Mouse (Mus musculus) kidney, adult 2 months (tissue): ENCODE measurements around the gene Zfc3h1. TPM values are rescaled to one million over a fixed set of nuclear protein-coding genes. Genes with fewer than 3 reads are reported as not detected.

ENCODE experiments used
- DNase-seq: peaks from one replicate; pipeline ENCODE4 v3.0.0; 2021
- H3K27ac ChIP-seq: fragments of 200-500 bp; 2 replicates; pipeline ENCODE4 v1.5.1; 2012; ENCODE audit warnings: low read depth, low read length, control low read depth, inconsistent platforms; ENCODE audit not compliant: insufficient read depth
- H3K27me3 ChIP-seq: fragments of 200-500 bp; replicated peaks from 2 replicates; pipeline ENCODE4 v1.6.1; 2012; ENCODE audit warnings: mild to moderate bottlenecking, moderate library complexity, low read length, inconsistent platforms; ENCODE audit not compliant: control insufficient read depth, insufficient read depth
- H3K36me3 ChIP-seq: fragments of 200-500 bp; 2 replicates; pipeline ENCODE4 v1.6.1; 2012; ENCODE audit warnings: mild to moderate bottlenecking, moderate library complexity, low read length, inconsistent platforms; ENCODE audit not compliant: control insufficient read depth, insufficient read depth
- H3K4me1 ChIP-seq: fragments of 200-500 bp; 2 replicates; pipeline ENCODE4 v1.6.1; 2011; ENCODE audit warnings: low read length; ENCODE audit not compliant: control insufficient read depth, insufficient read depth
- H3K4me3 ChIP-seq: fragments of 200-500 bp; 2 replicates; pipeline ENCODE4 v1.5.1; 2011; ENCODE audit warnings: mild to moderate bottlenecking, low read depth, low read length, control low read depth; ENCODE audit not compliant: insufficient read depth
- CTCF ChIP-seq: fragments of 200-500 bp; conservative IDR thresholded peaks from 2 replicates; pipeline ENCODE4 v1.5.1; 2011; ENCODE audit warnings: low read depth, mild to moderate bottlenecking, control low read depth, low read length, moderate library complexity, mixed read lengths; ENCODE audit not compliant: insufficient read depth, insufficient read length
- POLR2A ChIP-seq: fragments of 200-500 bp; IDR thresholded peaks from one replicate; pipeline ENCODE4 v1.6.1; 2011; ENCODE audit warnings: low read depth, low read length, control low read depth
- WGBS: fragments of 180-500 bp; shearing (Covaris S2); methylation state at CpG from one replicate; pipeline ENCODE4 v1.1.7; 2018; 5-methylcytosine and 5-hydroxymethylcytosine counted together
- polyA plus RNA-seq: library from polyadenylated mRNA; depleted of rRNA; stranded (reverse); fragments of >200 nt; gene quantifications from 2 replicates; pipeline ENCODE4 v1.2.3, GENCODE M21; 2012; rRNA removed

The Zfc3h1 gene
- polyA plus RNA-seq, 1 experiment = 18.4 TPM

DNA sequence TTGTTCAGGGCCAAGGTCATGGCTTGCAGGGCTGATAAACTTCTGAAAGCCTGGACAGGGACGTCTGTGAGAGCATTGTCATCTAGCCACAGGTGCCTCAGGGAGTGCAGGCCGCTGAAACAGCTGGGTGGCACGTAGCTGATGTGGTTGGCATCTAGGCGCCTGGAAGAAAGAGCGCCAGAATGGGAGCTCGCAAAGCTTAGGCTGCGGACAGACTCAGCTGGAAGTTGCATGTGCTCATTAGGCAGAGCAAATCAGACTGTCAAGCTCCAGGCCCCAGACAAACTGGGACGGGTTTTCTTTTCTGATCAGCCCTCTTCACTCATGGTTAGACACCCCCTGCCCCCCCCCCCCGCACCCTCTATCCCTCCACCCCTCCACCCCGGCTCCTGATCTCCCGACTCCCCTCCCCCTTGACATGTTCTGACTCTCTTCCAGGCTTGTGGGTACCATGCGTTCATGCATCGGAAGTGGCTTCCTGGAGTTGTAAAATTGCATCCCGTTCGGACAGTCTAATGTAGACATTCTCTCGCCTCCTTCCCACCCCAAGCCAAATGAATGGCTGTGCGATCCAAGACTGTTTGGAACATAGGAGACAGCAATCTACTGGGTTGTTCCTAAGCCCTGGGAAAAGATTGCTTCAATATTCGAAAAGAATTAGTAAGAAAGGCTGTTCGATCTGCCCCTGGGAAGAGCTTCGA is 93.8 kb downstream of the Zfc3h1 start:
- Histone ChIP-seq H3K36me3 (no peaks in the 10 kb centered on the region), H3K4me3 (no peak overlapping the region), H3K27me3 (no peaks in the 10 kb centered on the region), H3K27ac (no peak overlapping the region), H3K4me1 (no peaks in the 10 kb centered on the region)
- no peak for TF ChIP-seq POLR2A
- TF ChIP-seq CTCF = no peak
- 11% methylated on average over 20 of the region's 20 CpGs for WGBS
- DNase-seq = no peak

Other genes with a start within 250 kb of the Zfc3h1 start
- gene Tph2, start 199.9 kb upstream of the Zfc3h1 start, polyA plus RNA-seq = not detected in 2 replicates
- gene Tbc1d15, start 133.5 kb upstream of the Zfc3h1 start, polyA plus RNA-seq = 7.9 and 13.1 TPM in 2 replicates
- 28.0 and 29.2 TPM in 2 replicates for gene Rab21, start 69.4 kb upstream of the Zfc3h1 start, polyA plus RNA-seq
- gene Tmem19, start 22.5 kb upstream of the Zfc3h1 start, polyA plus RNA-seq = 68.5 and 84.0 TPM in 2 replicates
- gene Thap2, start 516 bp upstream of the Zfc3h1 start, polyA plus RNA-seq = 7.4 and 7.6 TPM in 2 replicates
- gene A930009A15Rik, start 185.0 kb downstream of the Zfc3h1 start, polyA plus RNA-seq = not detected in 2 replicates
- 0.58 and 0.97 TPM in 2 replicates for gene Lgr5, start 202.8 kb downstream of the Zfc3h1 start, polyA plus RNA-seq